Mouse (Mus musculus) frontal cortex, postnatal 36 days (tissue): ENCODE results near the gene Tmcc2.
"Not testable (repeated sequence)": the region's sequence is repeated elsewhere in the genome, so short reads cannot be mapped to it uniquely, and the experiment has no call there.

Experiments
- DNase-seq, 2 experiments: peaks; one replicate each; pipeline ENCODE4 v3.0.0; 2022; ENCODE audit warnings: low spot score in 2 of 2

Tmcc2 gene

DNA sequence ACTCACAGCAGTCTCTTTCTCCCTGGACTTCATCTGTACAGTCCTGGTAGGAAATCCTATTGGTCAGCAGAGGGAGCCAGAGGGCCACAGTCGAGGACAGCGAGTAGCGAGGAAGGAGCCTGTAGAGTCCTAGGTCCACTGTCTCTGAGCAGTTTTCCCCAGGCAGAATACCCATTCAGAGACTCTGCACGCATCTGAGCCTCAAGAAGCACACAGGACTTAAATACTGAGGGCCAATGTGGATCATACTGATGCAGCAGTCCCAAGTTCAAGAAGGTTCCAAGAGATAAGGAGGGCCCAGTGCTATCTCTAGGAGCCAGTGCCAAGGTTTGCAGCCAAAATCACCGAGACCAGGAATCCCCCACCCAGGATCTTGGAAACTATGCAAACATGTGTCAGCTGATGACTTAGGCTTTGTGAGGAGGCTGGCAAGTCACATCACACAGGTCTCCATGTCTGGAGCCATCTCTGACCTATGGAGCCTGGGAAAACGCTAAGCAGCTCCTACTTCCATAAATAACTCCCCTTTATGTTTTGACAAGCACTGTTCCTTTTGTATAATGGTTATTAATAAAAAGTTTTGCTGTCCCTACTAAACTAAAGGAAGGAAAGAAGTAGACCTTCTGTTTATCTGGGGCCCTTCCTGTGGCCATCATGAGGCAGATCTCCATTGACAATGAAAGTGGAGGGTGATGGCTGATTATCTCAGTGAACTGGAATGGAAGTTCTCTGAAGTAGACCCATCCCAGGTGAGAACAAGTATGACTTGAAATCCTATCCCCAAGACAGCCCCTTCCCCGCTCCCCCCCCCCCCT lies 23.2 kb downstream of the Tmcc2 start:
- peak; percentile 82 to 89 for DNase-seq

DNA sequence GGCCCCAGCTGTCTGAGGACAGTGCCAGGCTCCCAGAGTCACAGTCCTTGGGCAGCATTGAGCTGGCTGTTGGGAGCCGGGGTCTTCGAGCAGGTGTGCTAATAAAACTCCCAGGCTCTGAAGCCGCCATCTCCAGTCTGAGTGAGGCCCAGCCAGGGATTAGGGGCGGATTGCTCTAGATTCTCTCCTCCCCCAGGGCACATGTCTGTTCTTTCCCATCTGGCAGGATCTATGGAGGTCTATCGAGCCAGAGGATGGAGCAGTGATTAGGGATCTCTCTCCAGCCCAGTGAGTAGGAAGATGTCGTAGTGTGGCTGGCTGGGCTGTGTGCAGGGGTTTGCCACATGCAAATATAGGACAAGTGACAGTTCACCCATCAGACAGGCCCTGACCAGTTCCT lies 24.1 kb downstream of the Tmcc2 start:
- DNase-seq: no peak

DNA sequence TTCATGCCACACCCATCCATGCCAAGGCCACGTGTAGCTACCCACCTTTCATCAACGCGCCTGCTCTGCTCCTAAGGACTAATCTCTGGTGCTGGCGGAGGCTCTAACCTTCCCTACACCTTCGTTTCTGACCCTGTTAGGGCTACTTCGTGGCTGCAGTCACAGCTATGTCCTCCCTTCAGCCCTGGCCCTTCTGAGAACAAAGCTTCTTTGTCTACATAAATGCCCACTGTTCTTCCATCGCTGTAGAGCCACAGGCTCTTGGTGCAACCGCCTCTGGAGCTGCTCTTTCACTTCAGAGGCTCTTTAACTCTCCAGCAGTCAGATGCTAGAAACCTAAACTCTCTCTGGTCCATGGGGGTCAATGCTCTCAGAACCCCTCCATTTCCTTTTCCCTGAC lies 24.8 kb downstream of the Tmcc2 start:
- DNase-seq: no peak

DNA sequence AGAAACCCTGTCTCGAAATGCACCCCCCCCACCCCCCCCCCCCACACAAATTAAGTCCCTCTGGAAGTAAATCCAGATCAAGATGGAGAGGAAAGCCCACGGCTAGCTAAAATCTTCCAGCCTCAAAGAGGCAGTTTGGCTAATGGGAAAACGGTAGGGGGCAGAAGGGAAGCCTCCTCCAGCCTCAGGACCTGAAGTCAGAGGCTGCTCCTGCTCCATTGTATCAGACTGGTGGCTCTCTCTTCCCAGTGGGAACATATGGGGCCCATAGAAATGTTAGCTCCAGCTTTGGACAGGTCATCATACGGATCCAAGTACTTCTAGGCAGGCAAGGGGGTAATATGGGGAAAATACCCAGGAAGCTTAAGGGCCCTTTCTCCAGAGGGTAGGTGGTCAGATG lies 25.4 kb downstream of the Tmcc2 start:
- DNase-seq: no peak

DNA sequence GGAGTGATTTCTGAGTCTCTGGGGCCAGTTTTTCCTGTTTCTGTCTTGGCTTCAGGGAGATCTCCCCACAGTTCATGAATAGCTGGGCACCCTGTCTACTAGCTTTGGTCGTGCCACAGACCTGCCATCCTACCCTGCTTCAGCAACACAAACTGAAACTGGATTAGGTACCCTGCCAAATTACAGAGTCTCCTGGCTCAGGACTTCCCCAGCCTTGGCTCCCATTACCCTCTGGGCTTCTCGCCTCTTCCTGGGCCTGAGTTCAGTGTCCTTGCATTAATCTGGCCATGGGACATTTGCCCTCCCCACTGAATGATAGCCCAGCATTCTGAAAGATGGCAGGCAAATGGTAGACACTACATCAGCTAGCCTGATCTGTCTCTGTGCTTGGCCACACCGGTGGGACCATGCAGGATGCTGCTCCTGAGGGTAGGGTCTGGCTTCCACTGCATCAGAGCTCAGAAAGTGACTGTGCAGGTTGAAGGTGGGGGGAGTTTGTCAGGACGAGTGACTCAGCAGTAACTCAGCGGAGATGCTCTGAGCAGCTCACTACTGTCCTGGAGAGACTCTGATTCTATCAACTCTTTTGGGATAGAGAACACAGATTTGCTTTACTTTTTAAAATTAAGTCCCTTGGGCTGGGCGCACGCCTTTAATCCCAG lies 26.1 kb downstream of the Tmcc2 start:
- no peak for DNase-seq

DNA sequence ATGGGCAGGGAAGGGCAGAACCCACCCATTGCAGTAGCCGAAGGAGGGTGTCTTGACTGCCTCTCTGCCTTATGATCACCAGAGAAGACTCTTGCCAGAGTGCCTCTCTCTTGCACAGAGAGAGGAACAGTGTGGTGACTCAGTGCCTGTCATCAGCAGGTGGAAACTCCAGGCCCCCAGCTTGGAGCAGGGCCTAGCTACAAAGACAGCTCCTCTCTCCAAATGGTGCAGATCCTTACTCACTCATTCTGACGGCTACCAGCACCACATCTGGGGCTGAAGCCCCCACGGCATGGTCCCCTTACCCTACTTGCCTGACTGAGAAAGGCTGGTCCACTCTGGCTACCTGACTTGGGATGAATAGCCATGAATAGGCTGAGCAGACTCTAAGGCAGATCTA lies 26.7 kb downstream of the Tmcc2 start:
- DNase-seq: no peak

DNA sequence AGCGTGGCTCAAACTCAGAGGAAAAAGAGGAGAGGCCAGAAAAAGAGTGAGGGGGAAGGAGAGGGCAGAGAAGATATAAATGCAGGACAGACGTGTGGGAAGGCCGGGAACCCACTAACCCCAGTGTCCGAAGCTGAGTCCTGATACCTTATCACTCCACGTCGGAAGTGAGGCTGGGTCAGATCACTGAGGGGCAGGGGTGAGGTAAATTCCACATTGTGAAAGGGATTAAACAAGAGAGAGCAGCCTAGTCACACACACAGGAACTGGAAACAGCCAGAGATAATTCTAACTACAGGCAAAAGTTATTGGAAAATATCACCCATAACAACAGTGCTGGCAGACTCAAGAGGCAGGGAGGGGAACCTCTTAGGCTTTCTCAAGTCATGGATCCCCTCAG lies 29.1 kb downstream of the Tmcc2 start:
- DNase-seq: no peak

DNA sequence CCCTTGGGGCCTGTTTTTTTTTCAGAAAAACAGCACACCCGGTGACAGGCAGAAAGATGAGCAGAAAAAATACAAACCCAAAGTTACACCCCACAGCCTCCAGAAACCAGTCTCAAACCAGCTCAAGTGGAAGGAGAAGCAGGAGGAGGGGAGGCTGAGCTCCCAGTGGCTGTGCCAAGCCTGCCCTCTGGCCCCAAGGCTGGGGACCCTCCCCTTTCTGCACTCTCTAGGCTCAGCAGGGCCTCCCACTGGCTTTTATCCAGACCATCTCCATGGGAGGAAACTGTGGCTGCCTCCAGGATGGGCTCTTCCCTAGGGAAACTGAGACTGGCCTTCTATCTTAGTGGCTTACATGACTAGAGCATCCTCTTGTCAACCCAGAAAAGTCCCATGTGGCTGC lies 34.2 kb downstream of the Tmcc2 start:
- DNase-seq: no peak

DNA sequence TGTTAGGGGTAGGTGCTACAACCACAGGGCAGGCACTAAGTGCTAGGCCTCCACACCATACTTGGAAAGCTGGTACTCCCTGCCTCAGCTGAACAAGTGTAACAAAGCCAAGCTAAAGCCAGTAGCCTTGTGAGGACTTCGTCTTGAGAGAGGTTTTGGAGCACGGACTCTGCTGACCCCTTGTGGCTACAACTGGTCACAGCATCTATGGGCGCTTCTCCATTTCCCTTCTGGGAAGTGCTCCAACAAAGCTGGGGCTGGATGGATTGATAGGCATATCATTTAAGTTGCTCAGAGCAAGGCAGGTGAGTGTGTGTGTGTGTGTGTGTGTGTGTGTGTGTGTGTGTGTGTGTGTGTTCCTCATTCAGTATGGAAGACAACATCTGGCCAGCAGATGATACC lies 35.2 kb downstream of the Tmcc2 start:
- peak; percentile 86 to 92 for DNase-seq

DNA sequence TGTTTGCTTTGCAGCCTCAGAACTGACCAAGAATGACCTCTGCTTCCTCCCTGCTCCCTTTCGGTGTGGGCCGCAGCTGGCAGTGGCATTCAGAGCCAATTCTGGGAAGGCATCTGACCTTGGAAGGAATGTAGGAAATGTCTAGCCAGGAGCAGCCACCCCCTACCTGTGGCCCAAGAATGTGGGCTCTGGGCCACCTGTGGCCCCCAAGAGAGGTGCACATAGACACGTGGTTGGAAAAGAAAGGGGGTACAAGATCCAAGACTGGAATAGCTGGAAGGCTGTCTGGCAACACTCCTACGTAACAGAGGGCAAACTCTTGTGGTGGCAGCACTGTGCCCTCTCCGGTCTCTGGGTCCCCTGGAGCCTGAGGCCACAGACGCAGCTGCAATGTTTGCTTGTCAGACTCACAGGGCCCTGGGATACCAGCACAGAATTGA lies 35.9 kb downstream of the Tmcc2 start:
- no peak for DNase-seq

DNA sequence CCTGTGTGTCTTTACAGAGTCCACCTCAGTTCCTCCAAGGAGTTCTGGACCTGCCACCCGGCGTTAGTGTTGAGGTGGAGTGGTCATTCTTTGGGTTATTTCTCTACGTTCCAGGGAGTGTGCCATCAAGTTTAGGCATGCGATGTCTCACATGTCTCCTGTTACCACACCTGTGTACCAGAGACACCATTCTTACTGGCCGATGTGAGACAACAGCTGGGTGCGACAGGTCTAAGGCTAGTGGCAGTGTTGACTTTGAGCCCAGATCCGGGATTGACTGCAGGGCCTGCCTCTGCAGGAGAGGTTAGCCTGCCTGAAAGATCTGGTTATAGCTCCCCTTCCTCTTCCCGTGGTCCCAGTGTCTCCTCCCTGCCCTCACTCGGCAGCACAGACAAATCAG lies 36.8 kb downstream of the Tmcc2 start:
- no peak for DNase-seq

DNA sequence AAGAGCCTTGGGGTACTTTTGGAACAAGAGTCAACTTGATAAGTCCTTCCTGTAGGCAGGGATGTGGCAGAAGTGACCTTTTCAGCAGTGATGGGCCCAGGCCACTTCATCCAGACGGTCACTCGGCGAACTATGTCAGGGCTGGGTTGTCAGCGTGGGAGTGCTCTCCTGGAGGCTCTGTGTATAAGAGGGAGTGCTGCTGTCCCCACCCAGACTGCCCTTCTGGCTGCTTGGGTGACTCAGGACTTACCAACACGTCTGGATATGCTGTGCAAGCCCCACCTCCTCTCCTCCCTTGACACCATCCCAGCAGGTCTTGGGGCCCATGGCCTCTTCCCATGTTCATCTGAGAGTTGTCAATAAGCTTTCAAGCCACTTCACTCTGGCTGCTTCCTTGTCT lies 37.7 kb downstream of the Tmcc2 start:
- no peak for DNase-seq

DNA sequence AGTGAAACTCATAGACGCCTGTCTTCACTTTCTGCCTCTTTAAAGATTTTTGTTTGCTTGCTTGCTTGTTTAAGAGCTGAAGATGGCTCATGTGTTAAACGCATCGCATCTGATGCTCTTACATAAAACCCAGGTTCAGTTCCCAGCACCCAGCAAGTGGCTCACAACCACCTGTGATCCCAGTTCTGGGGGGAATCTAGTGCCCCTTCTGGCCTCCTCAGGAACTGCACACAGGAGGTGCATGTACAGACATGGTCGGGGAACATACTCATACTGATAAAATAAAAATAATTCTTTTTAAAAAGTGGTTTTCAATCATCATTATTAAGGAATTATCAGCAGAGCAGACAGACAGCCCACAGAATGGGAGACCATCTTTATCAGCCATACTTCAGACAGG lies 40.0 kb downstream of the Tmcc2 start:
- no peak for DNase-seq

DNA sequence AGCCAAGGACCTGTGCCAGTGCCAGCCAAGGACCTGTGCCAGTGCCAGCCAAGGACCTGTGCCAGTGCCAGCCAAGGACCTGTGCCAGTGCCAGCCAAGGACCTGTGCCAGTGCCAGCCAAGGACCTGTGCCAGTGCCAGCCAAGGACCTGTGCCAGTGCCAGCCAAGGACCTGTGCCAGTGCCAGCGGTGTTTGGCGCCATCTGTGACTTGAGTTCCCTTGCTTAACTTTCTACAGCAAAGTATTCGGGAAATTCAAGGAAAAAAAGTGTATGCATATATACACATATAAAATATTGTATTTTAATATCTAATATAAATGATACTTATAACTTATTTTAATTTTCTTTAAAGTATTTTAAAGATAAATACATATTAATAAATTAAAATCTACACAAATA lies 41.5 kb downstream of the Tmcc2 start:
- not testable (repeated sequence) for DNase-seq

DNA sequence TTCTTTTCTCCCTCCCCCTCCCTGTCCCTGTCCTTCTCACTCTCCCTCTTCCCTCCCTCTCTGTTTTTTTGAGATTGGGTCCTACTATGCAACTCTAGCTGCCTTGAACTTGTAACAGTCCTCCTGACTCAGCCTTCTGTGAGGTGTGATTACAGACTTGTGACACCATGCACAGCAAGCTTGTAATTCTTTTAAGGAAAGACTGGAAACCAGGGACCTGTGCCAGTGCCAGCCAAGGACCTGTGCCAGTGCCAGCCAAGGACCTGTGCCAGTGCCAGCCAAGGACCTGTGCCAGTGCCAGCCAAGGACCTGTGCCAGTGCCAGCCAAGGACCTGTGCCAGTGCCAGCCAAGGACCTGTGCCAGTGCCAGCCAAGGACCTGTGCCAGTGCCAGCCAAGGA lies 42.0 kb downstream of the Tmcc2 start:
- not testable (repeated sequence) for DNase-seq

DNA sequence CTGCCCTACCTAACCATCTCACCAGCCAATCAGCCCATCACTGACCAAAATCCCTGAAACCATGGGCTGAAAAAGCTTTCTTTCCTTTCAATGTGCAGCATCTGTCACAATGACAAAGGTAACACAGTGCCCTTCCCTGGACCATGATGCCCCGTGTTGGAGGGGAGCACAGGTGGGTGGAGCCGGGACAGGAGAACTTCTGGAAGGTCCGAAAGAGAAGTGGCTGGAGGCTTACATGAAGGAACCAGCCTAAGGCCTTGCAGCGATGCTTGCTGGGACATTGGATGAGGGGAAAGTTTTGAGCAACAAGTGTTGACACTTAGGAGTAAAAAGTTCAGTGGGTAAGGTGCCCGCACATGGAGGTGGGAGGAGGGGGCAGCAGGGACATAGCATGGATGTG lies 42.7 kb downstream of the Tmcc2 start:
- no peak for DNase-seq

DNA sequence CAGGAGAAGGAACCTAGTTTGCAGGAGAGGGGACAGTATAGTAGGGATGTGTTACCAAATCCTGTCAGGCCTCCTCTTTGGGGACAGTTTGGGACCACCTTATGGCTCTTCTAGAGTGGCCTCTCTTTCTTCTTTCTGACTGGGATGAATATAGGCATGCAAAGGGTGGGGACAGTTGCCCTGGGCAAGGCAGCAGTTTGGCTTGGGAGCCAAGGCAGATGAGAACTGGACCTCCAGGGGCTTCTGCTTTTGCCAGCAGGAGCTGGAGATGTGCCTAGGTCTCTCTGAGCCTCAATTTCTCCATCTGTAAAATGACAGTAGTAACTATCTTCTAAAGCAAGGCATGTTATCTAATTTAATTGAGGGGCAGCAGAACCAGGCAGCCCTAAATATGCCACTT lies 44.1 kb downstream of the Tmcc2 start:
- DNase-seq: no peak

DNA sequence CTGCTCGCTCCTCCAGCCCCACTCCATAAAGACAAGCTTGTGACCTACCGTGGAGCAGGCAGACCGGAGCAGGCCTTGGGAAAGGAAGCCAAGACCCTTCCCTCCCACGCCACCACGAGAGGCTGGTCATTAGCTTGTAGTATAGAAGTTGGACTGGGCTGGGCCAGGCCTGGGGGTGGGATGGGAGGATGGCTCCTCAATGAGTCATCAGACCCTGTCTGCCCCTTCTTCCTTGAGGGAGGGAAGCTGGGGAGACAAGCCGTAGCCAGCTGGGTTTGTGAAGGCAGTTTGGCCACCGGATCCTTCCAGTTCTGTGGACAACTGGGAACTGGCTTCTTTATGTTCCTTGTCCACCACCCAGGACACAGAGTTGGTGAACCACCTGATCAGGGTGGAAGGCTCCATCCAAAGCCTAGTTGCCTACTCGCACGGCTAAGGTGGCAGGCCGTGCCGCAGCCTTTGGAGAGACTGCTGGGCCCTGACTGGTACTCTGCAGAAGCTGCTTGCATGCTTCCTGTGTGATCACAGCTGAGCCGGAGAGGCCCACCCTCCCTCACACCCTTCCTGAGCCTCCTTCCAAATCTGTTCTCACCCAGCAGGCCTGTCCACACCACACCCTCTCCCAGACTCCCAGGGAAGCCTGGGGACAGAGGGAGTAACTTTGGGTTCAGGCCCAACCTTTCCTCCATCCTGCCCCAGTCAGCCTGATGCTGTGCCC lies 44.8 kb downstream of the Tmcc2 start:
- DNase-seq: no peak

DNA sequence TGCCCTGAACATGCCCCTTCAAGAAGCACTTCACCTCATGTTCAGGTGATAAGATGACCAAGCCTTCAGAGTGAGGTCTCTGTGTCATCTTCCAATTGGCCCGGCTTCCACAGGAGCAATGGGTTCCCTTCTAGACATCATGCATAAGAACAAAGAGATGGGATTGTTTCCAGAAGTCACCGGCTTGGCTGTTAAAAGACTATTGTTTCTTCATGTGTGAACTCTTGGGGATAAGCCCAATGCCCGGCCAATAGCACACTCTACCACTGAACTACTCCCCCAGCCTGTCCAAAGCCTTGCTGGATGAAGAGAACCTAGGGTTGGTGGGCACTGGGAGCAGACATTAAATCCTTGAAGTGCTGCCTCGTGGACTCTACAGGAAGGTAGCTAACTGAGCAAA lies 45.6 kb downstream of the Tmcc2 start:
- DNase-seq: no peak

DNA sequence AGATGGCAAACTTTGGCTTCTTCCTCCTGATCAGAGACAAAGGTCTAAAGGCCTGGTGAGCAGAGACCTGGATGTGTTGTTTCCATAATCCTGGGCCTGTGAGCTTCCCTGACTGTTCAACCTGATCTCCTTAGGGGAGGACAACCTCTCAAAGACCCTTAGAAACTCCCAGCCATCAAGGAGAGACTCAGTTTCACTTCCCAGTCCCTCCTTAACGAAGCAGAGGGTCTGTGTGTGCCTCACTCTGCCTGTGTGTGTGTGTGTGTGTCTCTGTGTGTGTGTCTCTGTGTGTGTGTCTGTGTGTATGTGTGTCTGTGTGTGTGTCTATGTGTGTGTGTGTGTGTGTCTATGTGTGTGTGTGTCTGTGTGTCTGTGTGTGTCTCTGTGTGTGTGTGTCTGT lies 47.4 kb downstream of the Tmcc2 start:
- DNase-seq: no peak

DNA sequence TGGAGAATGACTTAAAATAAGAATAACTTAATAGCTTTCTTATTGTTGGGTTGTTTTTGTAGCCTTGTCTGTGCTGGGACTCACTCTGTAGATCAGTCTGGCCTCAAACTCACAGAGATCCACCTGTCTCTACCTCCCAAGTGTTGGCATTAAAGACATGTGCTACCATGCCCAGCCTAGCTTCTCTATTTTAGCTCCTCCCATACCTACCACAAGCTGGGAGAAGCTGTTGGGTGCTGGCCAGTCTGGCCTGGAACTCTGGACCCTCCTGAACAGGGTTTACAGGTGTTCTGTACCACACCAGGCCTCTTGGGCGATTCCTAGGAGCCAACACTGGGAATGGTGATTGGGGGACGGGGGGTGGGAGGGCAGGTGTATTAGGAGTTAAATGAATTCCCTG lies 47.9 kb downstream of the Tmcc2 start:
- DNase-seq: no peak

DNA sequence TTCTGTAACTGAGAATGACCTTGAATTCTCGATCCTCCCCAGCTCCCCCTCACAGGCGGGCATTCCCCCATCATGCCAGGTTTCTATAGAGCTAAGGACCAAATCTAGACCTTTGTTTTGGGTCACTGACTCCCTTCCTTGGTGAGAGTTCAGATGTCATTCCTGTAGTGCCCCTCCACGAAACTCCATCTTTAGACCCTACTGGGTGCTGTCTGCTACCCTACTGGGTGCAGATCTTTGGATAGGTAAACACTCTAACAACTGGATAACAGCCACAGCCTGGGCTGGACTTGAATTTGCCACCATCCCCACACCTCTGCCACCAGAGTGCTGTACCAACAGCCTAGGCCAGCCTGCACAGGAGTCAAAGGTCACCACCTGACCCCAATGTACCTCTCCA lies 48.6 kb downstream of the Tmcc2 start:
- DNase-seq: no peak
